Mouse (Mus musculus) cerebellum, adult 2 months (tissue): ENCODE measurements around the gene Pgpep1.

Source experiments
- CTCF ChIP-seq: fragments of 200-500 bp; IDR thresholded peaks from 2 replicates; pipeline ENCODE4 v1.5.1; 2011; ENCODE audit warnings: low read depth, mild to moderate bottlenecking, control low read depth, low read length, moderate library complexity, borderline replicate concordance; ENCODE audit not compliant: insufficient read depth
- POLR2A ChIP-seq: fragments of 200-500 bp; IDR thresholded peaks from 2 replicates; pipeline ENCODE4 v1.6.1; 2011; ENCODE audit warnings: low read length, control low read depth, borderline replicate concordance; ENCODE audit not compliant: insufficient read depth

GRCm38 (mm10) chr8:70646369-70646768 lies 13.8 kb downstream of the Pgpep1 start:
- TF ChIP-seq CTCF, result no peak
- no peak for TF ChIP-seq POLR2A
